Mouse (Mus musculus) lung, embryonic 16.5 days (tissue): ENCODE results near the gene Slc4a7. TPM values are rescaled to one million over a fixed set of nuclear protein-coding genes. Genes with fewer than 3 reads are reported as not detected.

Experiments used
- ATAC-seq: fragments of 200-750 bp; cut with Nextera tagmentation; 2 replicates; pipeline ENCODE4 v1.8.0; 2017; ENCODE audit warnings: low read depth, mild to moderate bottlenecking, moderate library complexity
- H3K27ac ChIP-seq: fragments of 300-500 bp; sonication (generic); 2 replicates; pipeline ENCODE4 v1.5.1; 2014; ENCODE audit warnings: mild to moderate bottlenecking, control low read depth, low read length
- H3K27me3 ChIP-seq: fragments of 300-500 bp; sonication (generic); 2 replicates; pipeline ENCODE4 v1.6.1; 2014; ENCODE audit warnings: low read depth, low read length, mixed read lengths; ENCODE audit not compliant: control insufficient read depth, insufficient read depth
- H3K36me3 ChIP-seq: fragments of 300-500 bp; sonication (generic); 2 replicates; pipeline ENCODE4 v1.6.1; 2014; ENCODE audit warnings: low read length; ENCODE audit not compliant: control insufficient read depth, insufficient read depth
- H3K4me1 ChIP-seq: fragments of 300-500 bp; sonication (generic); replicated peaks from 2 replicates; pipeline ENCODE4 v1.6.1; 2014; ENCODE audit warnings: low read length, mixed read lengths; ENCODE audit not compliant: control insufficient read depth, insufficient read depth
- H3K4me2 ChIP-seq: fragments of 300-500 bp; sonication (generic); 2 replicates; pipeline ENCODE4 v1.6.1; 2014; ENCODE audit warnings: low read depth, low read length, control low read depth
- H3K4me3 ChIP-seq: fragments of 300-500 bp; sonication (generic); 2 replicates; pipeline ENCODE4 v1.5.1; 2014; ENCODE audit warnings: mild to moderate bottlenecking, low read length, control low read depth
- H3K9ac ChIP-seq: fragments of 300-500 bp; sonication (generic); 2 replicates; pipeline ENCODE4 v1.6.1; 2014; ENCODE audit warnings: low read length, control low read depth
- H3K9me3 ChIP-seq: fragments of 300-500 bp; sonication (generic); 2 replicates; pipeline ENCODE4 v1.6.1; 2016; ENCODE audit warnings: low read length; ENCODE audit not compliant: control insufficient read depth
- WGBS: fragments of 180-500 bp; shearing (Covaris S2); extraction: QIAGEN DNeasy Blood & Tissue Kit; methylation state at CpG from one replicate; pipeline ENCODE4 v1.1.7; 2014; 5-methylcytosine and 5-hydroxymethylcytosine counted together
- polyA plus RNA-seq: library from polyadenylated mRNA; unstranded; fragments of >200 nt; fragmentation: Nextera tagmentation; extraction: Ambion mirVana; gene quantifications from 2 replicates; pipeline ENCODE4 v1.2.1, GENCODE M21; 2015

Slc4a7 gene
- polyA plus RNA-seq: 12.3 and 12.5 TPM in 2 replicates

- no peaks in the 10 kb centered on the region for H3K27me3 ChIP-seq
- H3K9me3 ChIP-seq: no peaks in the 10 kb centered on the region
- peak within 1 kb of the TSS; percentile 70 for H3K4me2 ChIP-seq
- H3K4me3 ChIP-seq: peak within 1 kb of the TSS; percentile 86
- WGBS: 78% methylated on average over 5 of the region's 5 CpGs
- H3K36me3 ChIP-seq: no peaks in the 10 kb centered on the region
- no peak for ATAC-seq
- peaks cover 8% of the 10 kb centered on the region for H3K4me1 ChIP-seq
- peak within 1 kb of the TSS; percentile 93 for H3K27ac ChIP-seq
- peak within 1 kb of the TSS; percentile 95 for H3K9ac ChIP-seq
Measured at GRCm38 (mm10) chr14:14701710-14702329, at the start of gene Slc4a7. Slc4a7 (plus strand) TSS chr14:14702279.

GRCm38 (mm10) chr14:14670597-14670996 lies 31.5 kb upstream of the Slc4a7 start:
- Histone ChIP-seq H3K9ac (no peak overlapping the region), H3K4me1 (no peaks in the 10 kb centered on the region), H3K4me2 (no peak overlapping the region), H3K36me3 (no peaks in the 10 kb centered on the region), H3K9me3 (no peaks in the 10 kb centered on the region), H3K4me3 (no peak overlapping the region), H3K27ac (no peak overlapping the region), H3K27me3 (no peaks in the 10 kb centered on the region)
- 81% methylated on average over 1 of the region's 1 CpGs for WGBS
- no peak for ATAC-seq

GRCm38 (mm10) chr14:14681611-14682010 lies 20.5 kb upstream of the Slc4a7 start:
- H3K36me3 ChIP-seq: no peaks in the 10 kb centered on the region
- WGBS: 62% methylated on average over 4 of the region's 4 CpGs

GRCm38 (mm10) chr14:14684771-14685170 lies 17.3 kb upstream of the Slc4a7 start:
- no peak overlapping the region for H3K9ac ChIP-seq
- no peaks in the 10 kb centered on the region for H3K27me3 ChIP-seq
- H3K36me3 ChIP-seq: no peaks in the 10 kb centered on the region
- ATAC-seq: no peak
- 53% methylated on average over 4 of the region's 4 CpGs for WGBS
- H3K4me3 ChIP-seq: no peak overlapping the region
- no peak overlapping the region for H3K27ac ChIP-seq
- H3K4me2 ChIP-seq: no peak overlapping the region
- no peaks in the 10 kb centered on the region for H3K9me3 ChIP-seq
- H3K4me1 ChIP-seq: no peaks in the 10 kb centered on the region

More at GRCm38 (mm10) chr14:14681611-14682010, 20.5 kb upstream of the Slc4a7 start:
- Histone ChIP-seq H3K4me2 (no peak overlapping the region), H3K4me3 (no peak overlapping the region), H3K9ac (no peak overlapping the region), H3K9me3 (no peaks in the 10 kb centered on the region), H3K27me3 (no peaks in the 10 kb centered on the region), H3K4me1 (no peaks in the 10 kb centered on the region), H3K27ac (no peak overlapping the region)
- no peak for ATAC-seq

- Histone ChIP-seq H3K27me3 (no peaks in the 10 kb centered on the region), H3K4me3 (no peak overlapping the region), H3K27ac (no peak overlapping the region), H3K9ac (no peak overlapping the region), H3K9me3 (no peaks in the 10 kb centered on the region), H3K36me3 (no peaks in the 10 kb centered on the region), H3K4me1 (no peaks in the 10 kb centered on the region), H3K4me2 (no peak overlapping the region)
- ATAC-seq: no peak
- 47% methylated on average over 7 of the region's 7 CpGs for WGBS
Measured at GRCm38 (mm10) chr14:14686101-14686551, 16.0 kb upstream of the Slc4a7 start.

GRCm38 (mm10) chr14:14687258-14687890 lies 14.7 kb upstream of the Slc4a7 start:
- Histone ChIP-seq H3K4me3 (no peak overlapping the region), H3K9me3 (no peaks in the 10 kb centered on the region), H3K4me1 (no peaks in the 10 kb centered on the region), H3K36me3 (no peaks in the 10 kb centered on the region), H3K27ac (no peak overlapping the region), H3K27me3 (no peaks in the 10 kb centered on the region), H3K9ac (no peak overlapping the region), H3K4me2 (no peak overlapping the region)
- WGBS: 62% methylated on average over 7 of the region's 7 CpGs
- no peak for ATAC-seq

- WGBS: under 1% methylated on average over 31 of the region's 85 CpGs
- Histone ChIP-seq H3K36me3 (no peaks in the 10 kb centered on the region), H3K9ac (peak overlapping the region; percentile 95), H3K27ac (peak overlapping the region; percentile 93), H3K4me2 (peak overlapping the region; percentile 70), H3K9me3 (no peaks in the 10 kb centered on the region), H3K27me3 (no peaks in the 10 kb centered on the region), H3K4me1 (peaks cover 8% of the 10 kb centered on the region), H3K4me3 (peak overlapping the region; percentile 86)
- ATAC-seq: peak; percentile 99
Measured at GRCm38 (mm10) chr14:14702399-14703345, 593 bp downstream of the Slc4a7 start.

GRCm38 (mm10) chr14:14703346-14703871 lies 1.3 kb downstream of the Slc4a7 start:
- under 1% methylated on average over 37 of the region's 60 CpGs for WGBS
- H3K36me3 ChIP-seq: no peaks in the 10 kb centered on the region
- peak overlapping the region; percentile 70 for H3K4me2 ChIP-seq
- ATAC-seq: peak; percentile 65
- peaks cover 8% of the 10 kb centered on the region for H3K4me1 ChIP-seq
- no peaks in the 10 kb centered on the region for H3K9me3 ChIP-seq
- no peaks in the 10 kb centered on the region for H3K27me3 ChIP-seq
- H3K4me3 ChIP-seq: peak overlapping the region; percentile 86
- peak overlapping the region; percentile 95 for H3K9ac ChIP-seq
- peak overlapping the region; percentile 93 for H3K27ac ChIP-seq
